Mouse (Mus musculus): ENCODE measurements around the gene Fbxo17.

The Fbxo17 gene

DNA sequence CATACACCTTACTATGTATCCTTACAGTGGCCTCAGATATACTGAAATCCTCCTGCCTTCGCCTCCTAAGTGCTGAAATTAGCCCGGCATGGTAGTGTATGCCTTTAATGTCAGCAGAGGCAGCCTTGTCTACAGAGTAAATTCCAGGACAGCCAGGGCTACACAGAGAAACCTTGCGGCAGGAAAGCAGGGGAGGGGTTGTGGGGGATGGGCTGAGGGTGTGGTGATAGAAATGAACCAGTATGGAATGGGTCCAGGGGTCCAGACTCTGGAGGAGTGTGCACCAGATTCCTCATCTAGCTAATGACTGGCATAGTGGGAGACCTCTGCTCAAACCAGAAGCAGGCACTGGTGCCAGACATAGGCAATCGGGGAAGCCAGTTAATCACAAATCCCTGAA lies 2.6 kb downstream of the Fbxo17 start:
- DNase-seq: no peak

DNA sequence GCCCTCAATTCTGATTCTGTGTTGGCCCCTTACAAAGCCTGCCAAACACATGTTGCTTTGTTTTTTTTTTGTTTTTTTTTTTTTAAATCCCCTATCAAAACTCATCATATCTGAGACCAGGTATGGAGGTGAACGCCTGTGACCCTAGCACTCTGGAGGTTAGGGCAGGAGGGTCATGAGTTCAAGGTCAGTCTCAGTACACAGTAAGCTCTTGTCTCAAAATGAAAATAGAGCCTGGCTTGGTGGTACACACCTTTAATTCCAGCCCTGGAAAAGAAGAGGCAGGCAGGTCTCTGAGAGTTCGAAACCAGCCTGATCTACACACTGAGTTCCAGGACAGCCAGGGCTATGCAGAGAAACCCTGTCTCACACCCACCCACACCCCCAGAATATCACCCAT lies 3.0 kb downstream of the Fbxo17 start:
- no peak for DNase-seq

DNA sequence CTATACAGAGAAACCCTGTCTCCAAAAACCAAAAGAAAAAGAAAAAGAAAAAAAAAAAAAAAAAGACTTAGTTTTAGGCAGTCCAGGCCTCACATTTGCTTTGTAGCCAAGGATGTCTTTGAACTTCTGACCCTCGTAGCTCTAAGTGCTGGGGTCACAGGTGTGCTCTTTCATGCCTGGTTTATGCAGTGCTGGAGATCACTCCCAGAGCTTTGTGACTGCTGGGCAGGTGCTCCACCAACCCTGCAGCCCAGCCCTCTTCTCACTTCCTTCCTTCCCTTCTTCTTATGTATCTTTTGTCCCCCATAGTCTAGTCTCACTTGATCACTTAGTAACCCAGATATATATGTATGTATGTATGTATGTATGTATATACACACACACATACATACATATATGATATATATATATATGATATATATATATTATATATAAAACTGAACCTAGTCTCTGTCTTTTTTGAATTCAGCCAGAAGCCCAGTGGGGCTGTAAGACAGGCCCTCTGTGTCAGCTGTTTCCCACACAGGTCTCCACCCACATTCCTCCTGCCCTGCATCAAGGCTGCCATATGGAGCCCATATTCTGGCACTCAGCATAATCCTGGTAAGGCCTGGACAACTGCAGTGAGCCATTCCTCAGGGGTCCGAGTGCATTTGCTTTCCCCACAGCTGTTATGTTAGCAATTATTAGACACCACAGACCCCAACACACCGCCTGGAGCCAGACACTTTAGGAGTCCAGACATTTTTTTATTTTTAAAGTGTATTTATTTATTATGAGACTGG lies 4.3 kb downstream of the Fbxo17 start:
- no peak for DNase-seq

DNA sequence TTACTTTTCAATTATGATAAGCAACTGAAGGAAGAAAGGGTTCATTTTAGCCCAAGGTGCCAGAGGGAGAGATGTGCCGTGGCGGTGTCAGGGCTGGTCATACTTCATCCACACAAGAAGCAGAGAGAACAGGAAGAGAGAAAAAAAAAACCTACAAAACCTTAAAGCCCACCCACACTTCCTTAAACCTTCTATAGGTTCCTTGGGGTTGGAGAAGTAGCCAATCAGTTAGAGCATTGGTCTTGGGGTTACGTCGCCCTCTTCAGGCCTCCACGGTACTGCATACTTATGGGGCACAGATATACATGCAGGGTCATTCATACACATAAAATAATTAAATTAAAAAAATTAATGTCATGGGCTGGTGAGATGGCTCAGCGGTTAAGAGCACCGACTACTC lies 5.5 kb downstream of the Fbxo17 start:
- peak in 1 of 2 experiments; percentile 27 for DNase-seq

DNA sequence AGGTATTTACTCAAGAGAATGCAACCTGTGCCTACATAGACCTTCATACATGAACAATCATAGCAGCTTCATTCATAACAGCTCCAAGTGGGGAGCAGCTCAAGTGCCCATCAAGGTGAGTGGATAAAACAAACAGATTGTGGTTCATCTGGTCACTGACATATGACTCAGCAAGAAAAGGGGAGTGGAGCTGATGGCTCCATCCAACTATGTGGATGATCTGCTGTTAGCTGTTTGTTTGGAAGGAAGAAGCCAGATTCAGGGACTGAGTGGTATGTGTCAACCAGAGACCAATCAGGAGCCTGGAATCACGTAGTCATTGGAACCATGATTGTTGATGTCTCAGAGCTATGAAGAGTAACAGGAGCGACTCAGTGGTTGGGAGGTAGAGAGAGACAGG lies 8.0 kb downstream of the Fbxo17 start:
- no peak for DNase-seq

DNA sequence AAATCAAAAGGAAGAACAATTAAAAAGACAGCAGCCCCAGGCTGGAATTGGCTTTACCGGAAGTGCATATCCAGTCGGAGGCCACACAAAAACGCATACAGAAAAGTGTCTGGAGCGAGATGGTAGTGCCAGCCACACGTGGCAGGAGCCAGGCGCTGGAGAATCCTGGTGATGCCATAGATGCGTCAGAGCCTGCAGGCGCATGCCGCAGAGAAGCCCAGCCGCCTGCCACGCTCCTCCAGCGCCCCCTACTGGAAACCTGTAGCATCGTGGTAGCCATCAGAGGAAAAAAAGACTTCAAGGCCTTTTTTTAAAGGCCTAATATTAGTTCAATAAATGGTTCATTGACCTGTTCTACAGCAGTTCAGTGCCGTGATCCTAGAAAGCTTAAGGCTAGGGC lies 10.0 kb downstream of the Fbxo17 start:
- peak; percentile 89 to 93 for DNase-seq

DNA sequence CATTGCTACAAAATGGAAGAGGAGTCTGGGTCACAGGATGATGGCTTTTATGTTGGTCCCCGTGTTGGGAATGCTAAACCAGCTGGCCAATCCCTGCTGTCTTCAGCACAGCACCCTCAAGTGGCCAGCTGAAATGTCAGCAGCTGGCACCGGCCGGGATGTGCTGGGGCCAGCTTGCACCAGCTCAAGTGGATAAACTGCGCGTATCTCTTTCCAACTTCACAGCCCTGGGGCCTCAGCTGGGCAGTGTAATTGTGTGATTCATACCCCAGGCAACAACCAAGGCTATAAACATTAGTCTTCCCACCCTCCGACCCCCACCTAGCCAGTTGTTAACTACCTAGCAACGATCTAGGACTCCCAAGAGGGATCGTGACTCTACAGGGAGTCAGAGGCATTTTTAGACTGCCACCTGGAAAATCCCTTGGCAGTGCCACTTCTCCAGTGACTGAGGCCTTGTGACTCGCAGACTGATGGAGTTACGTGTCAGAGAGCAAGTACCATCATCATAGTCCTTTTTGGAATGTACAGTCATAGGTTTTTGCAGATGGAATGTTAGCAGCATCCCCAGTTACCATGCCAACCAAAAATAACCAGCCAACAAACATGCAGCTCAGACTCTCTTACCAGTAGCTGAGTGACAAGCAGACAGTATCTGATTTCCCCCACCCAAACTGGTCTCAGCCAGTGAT lies 11.2 kb downstream of the Fbxo17 start:
- DNase-seq: peak; percentile 37 to 59

DNA sequence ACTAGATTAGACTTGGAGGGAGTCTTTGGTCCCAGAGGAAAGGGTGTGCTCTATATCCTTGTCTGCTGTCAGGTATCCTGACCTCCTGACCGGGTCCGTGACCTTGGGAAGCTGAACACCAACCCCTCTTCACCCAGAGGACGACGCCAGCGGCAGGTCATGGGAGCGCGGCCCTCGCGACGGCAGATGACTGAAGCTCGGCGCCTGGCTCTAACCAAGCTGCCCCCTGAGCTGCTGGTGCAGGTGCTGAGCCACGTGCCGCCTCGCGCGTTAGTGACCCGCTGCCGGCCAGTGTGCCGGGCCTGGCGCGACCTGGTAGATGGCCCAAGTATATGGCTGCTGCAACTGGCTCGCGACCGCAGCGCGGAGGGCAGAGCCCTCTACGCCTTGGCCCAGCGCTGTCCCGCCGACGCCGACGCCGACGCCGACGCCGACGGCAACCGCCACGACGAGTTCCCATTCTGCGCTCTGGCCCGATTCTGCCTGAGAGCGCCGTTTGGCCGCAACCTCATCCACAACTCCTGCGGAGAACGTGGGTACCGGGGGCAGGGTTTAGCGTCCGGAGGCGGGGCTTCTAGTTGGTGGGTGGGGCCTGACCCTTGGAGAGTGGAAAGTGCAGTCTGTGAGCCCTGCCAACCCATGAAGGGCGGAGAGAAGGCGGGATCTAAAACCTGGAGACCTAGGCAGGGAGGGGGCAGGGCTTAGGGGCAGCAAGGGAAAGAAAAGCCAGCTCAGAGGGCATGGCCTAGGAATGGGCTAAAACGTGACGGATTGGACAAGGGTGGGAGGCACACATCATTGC lies 15.9 kb downstream of the Fbxo17 start:
- peak; percentile 59 to 78 for DNase-seq

DNA sequence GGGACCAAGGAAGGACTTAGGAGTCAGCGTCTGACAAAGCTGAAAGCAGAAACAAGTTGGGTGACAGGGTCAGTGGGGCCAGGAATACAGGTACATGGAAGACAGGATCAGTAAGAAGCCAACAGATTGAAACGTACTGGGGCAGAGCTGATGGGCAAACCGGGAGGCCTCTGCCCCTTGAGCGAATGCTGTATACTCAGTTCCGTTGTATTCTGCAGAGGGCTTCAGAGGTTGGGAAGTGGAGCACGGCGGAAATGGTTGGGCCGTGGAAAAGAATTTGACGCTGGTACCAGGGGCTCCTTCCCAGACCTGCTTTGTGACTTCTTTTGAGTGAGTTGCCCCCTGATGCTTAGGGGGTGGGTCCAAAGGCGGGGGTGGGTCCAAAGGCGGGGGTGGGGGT lies 16.6 kb downstream of the Fbxo17 start:
- no peak for DNase-seq

DNA sequence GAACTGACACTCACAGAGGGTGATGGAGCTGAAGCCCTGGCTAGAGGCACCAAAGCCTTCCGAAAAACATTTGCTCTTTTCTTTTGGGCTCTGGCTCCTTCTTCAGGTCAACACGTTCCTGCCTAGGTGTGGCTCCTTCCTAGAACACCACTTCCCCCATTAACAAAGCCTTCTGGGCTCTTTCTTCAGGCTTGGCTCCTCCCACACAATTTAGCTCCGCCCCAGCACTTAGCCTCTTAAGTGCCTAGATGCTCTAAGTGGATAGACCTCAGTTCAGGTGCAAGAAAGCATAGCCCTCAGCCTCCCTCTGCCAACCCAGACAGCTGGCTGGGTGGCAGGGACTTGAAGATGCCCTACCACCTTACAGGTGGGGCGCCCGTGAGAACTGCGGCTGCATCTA lies 19.1 kb downstream of the Fbxo17 start:
- no peak for DNase-seq

DNA sequence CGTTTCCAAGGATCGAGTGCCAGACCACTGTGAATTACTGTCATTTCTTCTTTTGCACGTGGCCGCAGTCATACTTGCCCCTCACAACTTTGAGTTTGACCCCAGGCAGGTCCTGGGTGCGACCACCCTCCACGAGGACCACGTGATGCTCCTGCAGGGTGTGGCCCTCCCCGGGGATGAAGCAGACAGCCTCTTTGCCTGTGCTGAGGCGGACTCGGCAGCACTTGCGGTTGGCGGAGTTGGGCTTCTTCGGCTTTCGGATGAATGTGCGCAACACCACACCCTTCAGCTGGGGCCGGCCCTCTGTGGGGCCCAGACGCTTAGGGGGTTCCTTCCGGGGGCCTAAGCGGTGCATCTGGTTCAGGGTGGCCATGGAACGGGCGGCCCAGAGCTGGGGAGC lies 23.2 kb downstream of the Fbxo17 start:
- DNase-seq: no peak

DNA sequence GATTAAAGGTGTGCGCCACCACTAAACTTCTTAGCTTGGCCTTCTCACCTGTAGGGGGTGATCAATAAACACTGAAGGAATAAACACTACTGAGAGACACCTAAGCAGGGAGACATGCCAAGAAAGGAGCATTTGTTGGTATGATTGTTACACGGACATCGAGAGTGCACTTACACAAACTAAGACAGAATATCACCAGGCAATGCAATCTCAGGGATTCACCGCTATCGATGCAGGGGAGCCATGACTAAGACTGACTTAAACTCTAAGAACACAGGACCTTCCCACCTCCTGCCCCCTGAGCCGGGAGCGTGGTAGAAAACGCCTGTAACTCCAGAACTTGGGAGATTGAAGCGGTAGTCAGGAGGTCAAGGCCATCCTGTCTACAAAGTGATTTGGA lies 24.3 kb downstream of the Fbxo17 start:
- DNase-seq: no peak

DNA sequence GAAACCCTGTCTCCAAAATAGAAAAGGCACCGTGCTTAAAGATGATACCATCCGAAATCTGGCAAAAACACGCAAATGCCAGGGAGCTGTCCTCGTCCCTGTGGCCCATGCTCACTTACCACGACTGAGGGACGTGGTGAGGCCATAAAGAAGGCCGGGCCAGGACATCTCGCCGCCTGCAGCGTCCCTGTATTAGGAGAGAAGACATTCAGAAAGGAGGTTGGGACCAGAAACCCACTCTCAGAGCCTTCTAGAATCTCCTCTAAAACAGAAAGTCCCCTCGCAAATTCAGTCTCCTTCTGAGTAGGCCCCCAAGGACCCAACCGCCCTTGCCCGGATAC lies 24.7 kb downstream of the Fbxo17 start:
- no peak for DNase-seq

DNA sequence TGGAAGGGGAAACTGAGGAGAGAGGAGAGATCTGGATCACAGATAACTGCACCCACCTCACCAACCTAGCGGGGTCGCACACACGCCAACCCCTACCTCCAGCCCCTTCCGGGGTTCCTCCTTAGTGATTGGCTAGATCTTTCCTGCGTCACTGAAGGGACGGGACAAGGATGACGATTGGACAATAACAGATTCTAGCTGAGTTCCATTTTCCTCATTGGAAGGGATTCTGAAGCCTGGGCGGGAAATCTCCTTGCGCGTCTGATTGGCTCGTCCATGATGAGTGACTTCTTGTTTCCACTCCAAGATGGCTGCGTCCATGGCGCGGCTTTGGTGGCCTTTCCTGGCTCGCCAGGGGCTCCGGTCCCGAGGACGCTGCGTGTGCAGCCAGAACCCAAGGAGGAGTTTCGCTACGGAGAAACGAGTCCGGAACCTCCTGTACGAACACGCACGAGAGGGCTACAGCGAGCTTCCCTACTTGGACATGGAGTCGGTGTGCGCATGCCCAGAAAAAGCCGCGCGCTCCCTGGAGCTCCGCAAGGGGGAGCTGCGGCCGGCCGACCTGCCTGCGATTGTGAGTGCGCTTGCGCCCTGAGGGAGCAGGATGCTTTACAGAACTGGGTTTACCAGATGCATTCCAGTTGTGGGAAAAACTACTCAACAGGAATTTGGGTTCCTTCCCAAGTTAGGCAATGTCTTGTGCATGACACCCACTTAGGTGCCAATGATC lies 25.3 kb downstream of the Fbxo17 start, which contains the start of the genes Mrps12 and Sars2:
Gene Mrps12 (minus strand): TSS at position 112 of the 730 bp plus-strand sequence.
Gene Sars2 (plus strand): TSS at position 284 of the 730 bp plus-strand sequence.
- DNase-seq: peak; percentile 94 to 96

DNA sequence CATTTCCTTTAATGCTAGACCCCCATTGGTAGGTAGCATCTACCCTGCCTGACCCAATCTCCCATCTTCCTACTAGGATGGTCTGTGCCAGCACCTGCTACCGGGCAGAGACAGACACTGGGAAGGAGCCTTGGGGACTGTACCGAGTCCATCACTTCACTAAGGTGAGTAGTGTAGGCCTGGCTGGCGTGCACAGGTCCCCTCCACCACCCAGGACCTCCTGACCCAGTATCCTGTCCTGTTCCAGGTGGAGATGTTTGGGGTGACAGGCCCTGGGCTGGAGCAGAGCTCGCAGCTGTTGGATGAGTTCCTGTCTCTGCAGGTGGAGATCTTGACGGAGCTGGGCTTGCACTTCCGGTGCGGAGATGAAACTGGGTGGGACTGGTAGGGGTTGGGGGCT lies 33.3 kb downstream of the Fbxo17 start:
- DNase-seq: no peak

DNA sequence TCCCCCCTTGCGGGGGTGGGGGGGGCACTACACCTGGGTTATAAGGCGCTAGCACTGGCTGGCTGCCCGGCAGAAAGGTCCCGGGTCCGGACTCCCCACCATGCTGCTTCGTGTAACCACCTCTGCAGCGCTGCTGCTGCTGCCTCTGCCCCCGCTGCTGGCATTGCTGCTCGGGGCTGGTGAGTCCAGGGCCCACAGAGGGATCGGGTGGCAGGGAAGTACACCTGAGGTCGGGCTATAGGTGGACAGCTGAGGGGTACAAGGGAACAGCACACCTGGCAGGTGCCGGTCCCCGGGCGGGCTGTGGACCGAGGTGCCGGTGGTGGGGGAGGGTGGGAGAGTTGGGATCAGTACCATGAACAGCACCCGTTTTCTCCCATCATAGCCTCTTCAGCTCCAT lies 39.5 kb downstream of the Fbxo17 start, which contains the start of gene Ccer2:
Gene Ccer2 (plus strand): TSS at position 96 of the 400 bp plus-strand sequence.
- peak in 1 of 2 experiments; percentile 38 for DNase-seq

DNA sequence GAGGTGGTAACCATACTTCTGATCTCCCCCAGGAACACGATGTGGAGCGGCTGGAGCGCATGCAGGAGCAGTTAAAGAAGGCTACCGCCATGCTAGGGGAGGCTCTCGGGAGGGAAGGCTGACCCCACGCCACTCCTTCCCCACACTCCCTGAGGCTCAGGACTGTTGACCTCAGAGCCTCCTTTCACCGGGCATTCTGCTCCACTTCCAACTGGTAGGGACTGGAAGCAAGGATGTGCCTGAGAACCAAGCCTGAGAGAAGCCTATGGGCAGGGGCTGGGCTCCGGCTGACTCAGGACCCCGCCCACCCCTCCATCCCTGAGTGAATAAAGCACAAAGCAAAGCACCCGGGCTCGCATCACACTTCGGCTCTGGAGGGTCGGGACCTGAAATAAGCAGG lies 42.0 kb downstream of the Fbxo17 start:
- no peak for DNase-seq

DNA sequence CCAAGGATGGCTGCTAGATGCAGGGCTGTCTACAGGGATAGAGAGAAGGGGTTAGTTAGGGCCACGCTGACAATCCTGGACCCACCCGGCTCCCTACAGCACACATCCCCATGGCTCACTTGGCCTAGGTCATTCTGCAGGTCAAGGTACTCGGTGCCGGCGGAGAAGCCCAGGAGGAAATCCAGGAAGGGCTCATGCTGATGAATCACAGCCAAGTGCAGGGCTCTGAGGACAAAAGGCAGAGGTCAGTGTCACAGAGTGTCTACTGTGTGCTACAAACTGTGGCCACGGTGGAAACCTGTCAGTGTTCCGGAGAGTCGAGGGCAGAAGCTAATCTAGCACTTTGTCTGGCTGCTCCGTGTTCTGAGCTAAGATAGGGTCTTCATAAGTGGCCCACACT lies 45.3 kb downstream of the Fbxo17 start:
- no peak for DNase-seq

DNA sequence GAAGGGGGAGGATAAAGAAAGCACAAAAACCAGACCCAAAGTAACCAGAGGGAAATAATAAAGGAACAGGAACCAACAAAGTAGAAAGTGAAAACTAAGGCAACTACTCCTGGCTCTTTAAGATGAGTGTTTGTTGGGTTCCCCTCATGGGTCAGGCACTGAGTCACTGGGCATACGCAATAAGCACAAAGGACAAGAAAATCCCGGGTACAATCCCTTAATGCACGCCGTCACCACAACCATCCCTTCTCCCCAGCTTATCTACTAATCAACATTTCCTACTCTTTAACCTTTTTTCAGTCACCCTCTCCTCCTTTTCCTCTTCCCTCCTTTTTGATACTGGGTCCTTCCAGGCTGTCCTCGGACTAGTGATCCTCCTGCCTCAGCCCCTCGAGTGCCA lies 48.6 kb downstream of the Fbxo17 start:
- DNase-seq: no peak

DNA sequence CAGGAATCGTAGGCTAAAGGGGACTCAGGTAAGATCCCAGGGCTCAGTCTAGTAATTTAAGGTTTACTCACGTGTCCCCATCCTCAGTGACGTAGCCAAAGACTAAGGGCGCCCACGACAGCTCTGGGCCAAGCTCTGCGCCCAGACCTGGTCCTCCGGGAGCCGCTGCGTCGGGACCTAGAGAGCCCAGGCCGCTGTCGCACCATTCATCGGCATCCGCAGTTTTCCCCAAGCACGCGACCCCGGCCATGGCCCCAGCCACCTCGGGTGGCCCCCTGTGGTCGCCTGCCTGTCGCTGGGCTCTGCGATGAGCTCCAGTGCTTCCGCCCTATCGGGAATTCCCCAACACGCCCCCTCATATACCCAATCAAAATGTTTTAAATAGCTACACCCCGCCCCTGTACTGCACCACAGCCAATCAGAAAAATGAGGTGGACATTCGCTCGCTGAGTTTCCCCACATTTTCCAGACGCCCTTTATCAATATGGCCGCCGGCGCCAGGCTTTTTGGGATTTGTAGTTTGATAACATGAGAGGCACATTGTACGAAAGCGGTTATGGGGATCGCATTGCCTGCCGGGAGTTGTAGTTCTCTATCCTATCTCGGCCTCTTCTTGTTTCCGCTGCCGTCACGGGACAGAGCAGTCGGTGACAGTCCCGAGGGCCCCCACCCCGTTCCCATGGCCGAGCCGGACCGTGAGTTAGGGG lies 49.7 kb downstream of the Fbxo17 start, which contains the start of gene Sirt2:
Gene Sirt2 (plus strand): TSS at position 563 of the 707 bp plus-strand sequence.
- DNase-seq: peak; percentile 97

DNA sequence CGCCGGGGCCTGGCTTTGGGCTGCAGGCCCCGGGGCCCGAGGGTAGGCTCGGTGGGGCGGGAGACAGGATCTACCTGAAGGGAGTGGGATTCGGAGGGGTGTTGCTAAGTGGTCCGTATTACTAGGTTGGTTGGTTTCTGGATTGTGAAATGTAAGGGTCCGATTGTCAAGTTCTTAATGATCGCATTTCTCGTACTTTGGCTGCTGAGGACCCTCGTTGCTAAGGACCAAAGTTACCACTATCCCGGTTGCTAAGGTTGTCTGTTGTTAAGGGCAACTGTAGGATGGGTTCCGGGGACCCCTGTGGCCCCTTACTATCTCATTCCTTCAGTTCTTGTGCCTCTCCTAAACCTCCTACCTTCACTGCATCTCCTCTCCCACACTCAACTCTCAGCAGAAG lies 50.3 kb downstream of the Fbxo17 start:
- DNase-seq: no peak

DNA sequence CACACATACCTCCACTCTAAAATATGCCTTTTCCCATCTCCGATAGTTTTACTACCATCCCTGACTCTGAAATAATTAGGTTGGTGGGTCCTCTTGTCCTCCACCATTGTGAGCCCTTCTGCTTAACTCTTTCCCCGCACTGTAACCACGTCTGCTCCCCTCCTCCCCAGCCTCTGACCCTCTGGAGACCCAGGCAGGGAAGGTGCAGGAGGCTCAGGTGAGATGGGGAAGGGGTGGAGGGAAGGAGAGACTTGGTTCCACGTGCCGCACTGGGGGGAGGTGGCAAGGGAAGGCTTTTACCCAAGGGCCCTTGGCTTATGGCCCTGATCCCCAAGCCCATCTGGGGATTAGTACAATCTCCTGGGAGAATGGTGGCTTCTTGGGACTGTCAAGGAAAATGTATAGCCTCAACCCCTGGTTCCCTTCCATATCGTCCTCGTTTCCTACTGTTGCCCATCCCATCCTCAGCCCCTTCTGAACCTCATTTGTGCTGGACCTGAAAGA lies 50.9 kb downstream of the Fbxo17 start, which contains the start of gene Nfkbib:
Gene Nfkbib (minus strand): TSS at position 51 of the 504 bp plus-strand sequence.
- peak in 1 of 2 experiments; percentile 26 for DNase-seq

Measured in cerebellum, postnatal 14 days (tissue).